Mouse (Mus musculus): ENCODE results near the gene Slc39a3. TPM values are rescaled to one million over a fixed set of nuclear protein-coding genes. Genes with fewer than 3 reads are reported as not detected.

Gene Slc39a3
- polyA plus RNA-seq, 1 experiment from 2014 or later = 26.7 TPM

- ATAC-seq (ENCODE audit: low read depth) = no peak
- WGBS = 65% methylated on average over 10 of the region's 10 CpGs
- Histone ChIP-seq H3K36me3 (ENCODE audit: control insufficient read depth, insufficient read depth, low read length) (peaks cover 21% of the 10 kb centered on the region), H3K4me3 (ENCODE audit: low read depth, low read length) (no peak overlapping the region), H3K9me3 (ENCODE audit: control insufficient read depth, low read length) (no peaks in the 10 kb centered on the region), H3K4me2 (ENCODE audit: low read depth, low read length) (no peak overlapping the region), H3K27ac (ENCODE audit: low read depth, low read length) (no peak overlapping the region), H3K27me3 (ENCODE audit: control insufficient read depth, insufficient read depth, low read length) (no peaks in the 10 kb centered on the region), H3K9ac (replicated peaks; ENCODE audit: low read depth, low read length) (no peak overlapping the region), H3K4me1 (ENCODE audit: control insufficient read depth, insufficient read depth, low read length) (0 out of 2 replicates have a peak, but pooled peaks cover 6% of the 10 kb centered on the region)
Observed at GRCm38 (mm10) chr10:81029031-81029430, 8.2 kb downstream of the Slc39a3 start.

- Histone ChIP-seq H3K4me1 (ENCODE audit: control insufficient read depth, insufficient read depth, low read length) (0 out of 2 replicates have a peak, but pooled peaks cover 6% of the 10 kb centered on the region), H3K27me3 (ENCODE audit: control insufficient read depth, insufficient read depth, low read length) (peaks cover 3% of the 10 kb centered on the region; the same call in 1 of the 2 replicates), H3K4me2 (ENCODE audit: low read depth, low read length) (no peak overlapping the region), H3K27ac (ENCODE audit: low read depth, low read length) (no peak overlapping the region), H3K9me3 (ENCODE audit: control insufficient read depth, low read length) (no peaks in the 10 kb centered on the region), H3K9ac (replicated peaks; ENCODE audit: low read depth, low read length) (no peak overlapping the region), H3K36me3 (ENCODE audit: control insufficient read depth, insufficient read depth, low read length) (peaks cover 17% of the 10 kb centered on the region), H3K4me3 (ENCODE audit: low read depth, low read length) (no peak overlapping the region)
- no peak for ATAC-seq (ENCODE audit: low read depth)
Observed at GRCm38 (mm10) chr10:81028219-81028618, 9.0 kb downstream of the Slc39a3 start.

- 0 out of 2 replicates have a peak, but pooled peaks cover 6% of the 10 kb centered on the region for H3K4me1 ChIP-seq (ENCODE audit: control insufficient read depth, insufficient read depth, low read length)
- no peak overlapping the region for H3K4me2 ChIP-seq (ENCODE audit: low read depth, low read length)
- H3K9me3 ChIP-seq (ENCODE audit: control insufficient read depth, low read length) = no peaks in the 10 kb centered on the region
- H3K36me3 ChIP-seq (ENCODE audit: control insufficient read depth, insufficient read depth, low read length) = peaks cover 17% of the 10 kb centered on the region
- no peak for ATAC-seq (ENCODE audit: low read depth)
- H3K9ac ChIP-seq (replicated peaks; ENCODE audit: low read depth, low read length) = no peak overlapping the region
- no peak overlapping the region for H3K27ac ChIP-seq (ENCODE audit: low read depth, low read length)
- WGBS = 76% methylated on average over 4 of the region's 4 CpGs
- H3K27me3 ChIP-seq (ENCODE audit: control insufficient read depth, insufficient read depth, low read length) = peaks cover 3% of the 10 kb centered on the region; the same call in 1 of the 2 replicates
- no peak overlapping the region for H3K4me3 ChIP-seq (ENCODE audit: low read depth, low read length)
Observed at GRCm38 (mm10) chr10:81027331-81027730, 9.9 kb downstream of the Slc39a3 start.

- ATAC-seq (ENCODE audit: low read depth) = no peak
- H3K4me3 ChIP-seq (ENCODE audit: low read depth, low read length) = no peak overlapping the region
- peaks cover 3% of the 10 kb centered on the region; the same call in 1 of the 2 replicates for H3K27me3 ChIP-seq (ENCODE audit: control insufficient read depth, insufficient read depth, low read length)
- H3K9ac ChIP-seq (replicated peaks; ENCODE audit: low read depth, low read length) = no peak overlapping the region
- H3K9me3 ChIP-seq (ENCODE audit: control insufficient read depth, low read length) = no peaks in the 10 kb centered on the region
- H3K27ac ChIP-seq (ENCODE audit: low read depth, low read length) = no peak overlapping the region
- H3K4me2 ChIP-seq (ENCODE audit: low read depth, low read length) = no peak overlapping the region
- WGBS = 91% methylated on average over 5 of the region's 5 CpGs
- peaks cover 17% of the 10 kb centered on the region for H3K36me3 ChIP-seq (ENCODE audit: control insufficient read depth, insufficient read depth, low read length)
- H3K4me1 ChIP-seq (ENCODE audit: control insufficient read depth, insufficient read depth, low read length) = 0 out of 2 replicates have a peak, but pooled peaks cover 6% of the 10 kb centered on the region
Observed at GRCm38 (mm10) chr10:81026857-81027256, 10.4 kb downstream of the Slc39a3 start.

GRCm38 (mm10) chr10:81025639-81026275, 11.5 kb downstream of the Slc39a3 start, which contains the start of gene Diras1:
TSS of gene Diras1 (minus strand) at chr10:81025662.
- Histone ChIP-seq H3K9me3 (ENCODE audit: control insufficient read depth, low read length) (no peaks in the 10 kb centered on the region), H3K27me3 (ENCODE audit: control insufficient read depth, insufficient read depth, low read length) (peaks cover 3% of the 10 kb centered on the region; the same call in 1 of the 2 replicates), H3K4me2 (ENCODE audit: low read depth, low read length) (peak within 1 kb of the TSS; percentile 71), H3K4me1 (ENCODE audit: control insufficient read depth, insufficient read depth, low read length) (0 out of 2 replicates have a peak, but pooled peaks cover 6% of the 10 kb centered on the region), H3K9ac (replicated peaks; ENCODE audit: low read depth, low read length) (peak within 1 kb of the TSS; percentile 77), H3K4me3 (ENCODE audit: low read depth, low read length) (peak within 1 kb of the TSS; percentile 48), H3K27ac (ENCODE audit: low read depth, low read length) (peak within 1 kb of the TSS; percentile 34; the same call in 1 of the 2 replicates), H3K36me3 (ENCODE audit: control insufficient read depth, insufficient read depth, low read length) (peaks cover 9% of the 10 kb centered on the region)
- 41% methylated on average over 12 of the region's 12 CpGs for WGBS
- ATAC-seq (ENCODE audit: low read depth) = peak; percentile 12; the same call in 1 of the 2 replicates

- peak overlapping the region; percentile 48 for H3K4me3 ChIP-seq (ENCODE audit: low read depth, low read length)
- H3K9ac ChIP-seq (replicated peaks; ENCODE audit: low read depth, low read length) = peak overlapping the region; percentile 77
- H3K9me3 ChIP-seq (ENCODE audit: control insufficient read depth, low read length) = no peaks in the 10 kb centered on the region
- H3K36me3 ChIP-seq (ENCODE audit: control insufficient read depth, insufficient read depth, low read length) = peaks cover 4% of the 10 kb centered on the region; the same call in 1 of the 2 replicates
- H3K27ac ChIP-seq (ENCODE audit: low read depth, low read length) = peak overlapping the region; percentile 34; the same call in 1 of the 2 replicates
- H3K4me1 ChIP-seq (ENCODE audit: control insufficient read depth, insufficient read depth, low read length) = 0 out of 2 replicates have a peak, but pooled peaks cover 6% of the 10 kb centered on the region
- H3K27me3 ChIP-seq (ENCODE audit: control insufficient read depth, insufficient read depth, low read length) = peaks cover 3% of the 10 kb centered on the region; the same call in 1 of the 2 replicates
- H3K4me2 ChIP-seq (ENCODE audit: low read depth, low read length) = peak overlapping the region; percentile 71
- WGBS = 2% methylated on average over 26 of the region's 43 CpGs
- ATAC-seq (ENCODE audit: low read depth) = peak; percentile 62
Observed at GRCm38 (mm10) chr10:81025047-81025621, 12.1 kb downstream of the Slc39a3 start.

GRCm38 (mm10) chr10:81024346-81024937, 12.8 kb downstream of the Slc39a3 start:
- Histone ChIP-seq H3K4me1 (ENCODE audit: control insufficient read depth, insufficient read depth, low read length) (0 out of 2 replicates have a peak, but pooled peaks cover 6% of the 10 kb centered on the region), H3K27ac (ENCODE audit: low read depth, low read length) (no peak overlapping the region), H3K4me2 (ENCODE audit: low read depth, low read length) (peak overlapping the region; percentile 71), H3K9ac (replicated peaks; ENCODE audit: low read depth, low read length) (peak overlapping the region; percentile 77), H3K27me3 (ENCODE audit: control insufficient read depth, insufficient read depth, low read length) (peaks cover 3% of the 10 kb centered on the region; the same call in 1 of the 2 replicates), H3K4me3 (ENCODE audit: low read depth, low read length) (peak overlapping the region; percentile 48), H3K9me3 (ENCODE audit: control insufficient read depth, low read length) (no peaks in the 10 kb centered on the region), H3K36me3 (ENCODE audit: control insufficient read depth, insufficient read depth, low read length) (no peaks in the 10 kb centered on the region)
- ATAC-seq (ENCODE audit: low read depth) = no peak
- WGBS = 73% methylated on average over 5 of the region's 5 CpGs

- Histone ChIP-seq H3K9me3 (ENCODE audit: control insufficient read depth, low read length) (no peaks in the 10 kb centered on the region), H3K36me3 (ENCODE audit: control insufficient read depth, insufficient read depth, low read length) (no peaks in the 10 kb centered on the region), H3K4me3 (ENCODE audit: low read depth, low read length) (no peak overlapping the region), H3K27me3 (ENCODE audit: control insufficient read depth, insufficient read depth, low read length) (peaks cover 3% of the 10 kb centered on the region; the same call in 1 of the 2 replicates), H3K9ac (replicated peaks; ENCODE audit: low read depth, low read length) (no peak overlapping the region), H3K4me2 (ENCODE audit: low read depth, low read length) (no peak overlapping the region), H3K27ac (ENCODE audit: low read depth, low read length) (no peak overlapping the region), H3K4me1 (ENCODE audit: control insufficient read depth, insufficient read depth, low read length) (0 out of 2 replicates have a peak, but pooled peaks cover 6% of the 10 kb centered on the region)
- no peak for ATAC-seq (ENCODE audit: low read depth)
- WGBS = 62% methylated on average over 8 of the region's 8 CpGs
Observed at GRCm38 (mm10) chr10:81022744-81023143, 14.5 kb downstream of the Slc39a3 start.
